Mouse (Mus musculus) CD4-positive, CD25-positive, alpha-beta regulatory T cell, adult 2 months (primary cell): ENCODE measurements around the gene Gm7879.

Experiments
- DNase-seq: peaks from one replicate; pipeline ENCODE4 v3.0.0-alpha.2; 2012; ENCODE audit warnings: low read depth, low spot score

The Gm7879 gene

DNA sequence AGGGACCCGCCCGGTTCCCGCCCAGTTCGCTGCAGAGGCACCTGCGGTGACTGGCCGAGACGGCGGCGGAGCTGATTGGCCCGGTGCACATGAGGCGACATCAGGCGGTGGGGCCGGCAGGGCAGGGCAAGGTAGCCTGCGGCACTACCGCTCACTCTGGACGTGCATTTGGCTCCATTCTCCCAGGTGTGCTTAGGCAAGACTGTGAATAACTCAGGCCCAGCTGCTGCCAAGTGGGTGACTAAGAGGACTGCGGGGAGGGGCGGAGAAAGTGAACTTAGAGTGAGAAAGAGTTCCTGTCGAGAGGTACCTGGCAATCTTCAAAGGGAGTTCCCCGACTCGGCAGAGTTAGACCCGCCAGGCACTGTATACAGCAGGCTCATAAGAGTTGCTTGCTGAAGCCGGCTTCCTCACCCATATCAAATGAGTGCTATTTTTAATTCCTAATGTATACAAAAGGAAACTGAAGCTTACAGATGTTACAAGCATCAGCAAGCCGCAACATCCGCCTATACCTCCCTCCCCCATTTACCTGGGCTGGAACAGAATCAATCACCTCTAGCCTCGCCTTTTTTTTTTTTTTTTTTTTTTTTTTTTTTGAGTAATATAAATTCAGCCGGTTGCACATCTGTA lies 35.3 kb downstream of the Gm7879 start:
- peak; percentile 81 for DNase-seq

DNA sequence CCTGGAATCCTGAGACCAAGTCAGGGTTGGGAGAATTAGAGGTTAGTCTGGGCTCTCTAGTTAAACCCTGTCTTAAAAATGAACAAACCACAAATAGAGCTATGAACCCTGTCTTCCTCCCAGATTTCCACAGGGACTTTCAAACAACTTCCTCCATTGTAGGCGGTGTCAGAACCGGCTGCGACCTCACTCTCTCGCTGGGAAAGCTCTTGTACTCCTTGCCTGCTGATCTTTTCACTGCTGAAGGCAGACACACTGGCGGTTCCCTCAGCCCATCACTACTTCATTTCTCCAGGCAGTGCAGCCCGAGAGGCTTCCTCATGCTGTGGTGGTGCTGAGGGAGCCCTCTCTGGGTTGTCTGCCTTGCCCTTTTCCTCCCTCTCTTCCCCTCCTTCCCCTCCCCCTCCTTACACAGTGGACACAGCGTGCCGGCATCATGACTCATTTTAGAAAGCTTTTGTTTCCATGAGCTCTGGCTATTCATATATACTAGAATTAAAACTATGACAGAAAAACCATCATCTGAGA lies 35.9 kb downstream of the Gm7879 start:
- peak; percentile 40 for DNase-seq

DNA sequence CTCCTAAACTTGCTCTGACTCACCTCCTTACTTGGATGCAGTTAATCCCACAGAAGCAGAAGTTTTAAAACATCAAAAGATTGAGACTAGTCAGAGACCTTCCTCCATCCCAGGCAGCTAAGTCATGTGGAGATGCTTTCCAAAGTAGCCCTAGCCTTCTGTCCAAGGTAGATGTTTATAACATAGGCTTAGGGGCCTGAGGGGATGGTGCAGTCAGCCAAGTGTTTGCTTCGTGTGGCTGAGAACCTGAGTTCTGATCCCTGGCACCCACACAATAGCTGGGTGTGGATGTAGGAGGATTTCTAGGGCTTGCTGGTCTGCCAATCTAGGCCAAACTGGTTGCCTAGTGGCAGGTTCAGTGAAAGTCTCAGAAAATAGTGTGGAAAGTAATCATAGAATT lies 40.3 kb downstream of the Gm7879 start:
- DNase-seq = no peak

DNA sequence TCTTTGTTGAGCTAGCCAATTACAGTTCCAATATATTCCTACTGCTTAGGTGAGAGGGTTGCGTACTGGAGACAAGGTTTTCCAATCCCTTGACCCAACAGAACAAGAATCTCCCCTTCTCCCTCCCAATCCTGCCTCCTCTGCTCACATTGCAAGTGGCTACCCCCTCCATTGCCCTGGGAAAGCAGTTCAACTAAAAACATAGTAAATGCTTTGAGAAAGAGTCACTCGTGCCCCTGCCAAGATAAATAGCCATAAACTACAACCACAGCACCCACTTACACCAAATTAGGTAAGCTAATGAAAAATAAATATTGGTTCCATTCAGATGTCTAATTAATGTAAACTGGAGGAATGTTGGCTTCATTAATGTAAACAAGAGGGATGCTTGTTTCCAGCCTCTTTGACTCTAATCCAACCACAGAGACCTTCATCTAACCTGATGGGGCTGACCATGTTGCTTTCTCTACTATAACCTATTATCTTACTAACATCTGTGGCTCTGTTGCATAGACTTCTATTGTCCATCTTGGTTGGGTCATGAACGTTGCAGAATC lies 47.0 kb downstream of the Gm7879 start:
- no peak for DNase-seq

DNA sequence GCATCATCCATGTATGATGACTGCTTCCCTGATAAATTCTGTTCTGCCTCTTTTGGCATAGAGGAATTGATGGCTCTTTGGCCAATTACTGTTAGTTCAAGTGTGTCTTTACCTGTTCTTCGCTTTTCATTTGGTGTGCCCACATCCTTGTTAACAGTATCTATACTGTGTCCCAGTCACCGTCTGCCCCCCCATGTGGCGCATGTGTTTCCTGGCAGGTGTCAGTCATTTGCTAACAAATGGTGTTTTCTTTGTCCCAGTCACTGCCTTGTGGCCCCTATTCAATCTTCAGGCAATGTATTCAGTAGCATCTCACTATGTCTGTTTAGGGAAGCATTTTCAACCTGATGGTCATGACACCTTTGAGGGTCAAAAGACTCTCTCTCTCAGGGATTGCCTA lies 48.1 kb downstream of the Gm7879 start:
- DNase-seq = no peak
